Mouse (Mus musculus) midbrain, embryonic 15.5 days (tissue): ENCODE data around the gene Sohlh1. TPM values are rescaled to one million over a fixed set of nuclear protein-coding genes. Genes with fewer than 3 reads are reported as not detected.

Experiments
- ATAC-seq: fragments of 200-750 bp; cut with Nextera tagmentation; replicated peaks from 2 replicates; pipeline ENCODE4 v1.8.0; 2017; ENCODE audit warnings: moderate TSS enrichment
- H3K27ac ChIP-seq: fragments of 300-500 bp; sonication (generic); 2 replicates; pipeline ENCODE4 v1.5.1; 2015; ENCODE audit warnings: mild to moderate bottlenecking, inconsistent platforms
- H3K27me3 ChIP-seq: fragments of 300-500 bp; sonication (generic); replicated peaks from 2 replicates; pipeline ENCODE4 v1.6.1; 2015; ENCODE audit warnings: inconsistent platforms
- H3K36me3 ChIP-seq: fragments of 300-500 bp; sonication (generic); replicated peaks from 2 replicates; pipeline ENCODE4 v1.6.1; 2015; ENCODE audit warnings: inconsistent platforms
- H3K4me1 ChIP-seq: fragments of 300-500 bp; sonication (generic); 2 replicates; pipeline ENCODE4 v1.6.1; 2015; ENCODE audit warnings: inconsistent platforms
- H3K4me2 ChIP-seq: fragments of 300-500 bp; sonication (generic); 2 replicates; pipeline ENCODE4 v1.6.1; 2015; ENCODE audit warnings: inconsistent platforms, mild to moderate bottlenecking, moderate library complexity
- H3K4me3 ChIP-seq: fragments of 300-500 bp; sonication (generic); 2 replicates; pipeline ENCODE4 v1.5.1; 2015; ENCODE audit warnings: mild to moderate bottlenecking, inconsistent platforms
- H3K9ac ChIP-seq: fragments of 300-500 bp; sonication (generic); 2 replicates; pipeline ENCODE4 v1.6.1; 2015; ENCODE audit warnings: mild to moderate bottlenecking, inconsistent platforms
- H3K9me3 ChIP-seq: fragments of 300-500 bp; sonication (generic); 2 replicates; pipeline ENCODE4 v1.6.1; 2016; ENCODE audit warnings: inconsistent platforms
- WGBS: fragments of 180-500 bp; shearing (Covaris S2); methylation state at CpG from one replicate; pipeline ENCODE4 v1.1.7; 2015; ENCODE audit warnings: mixed read lengths; 5-methylcytosine and 5-hydroxymethylcytosine counted together
- polyA plus RNA-seq: library from polyadenylated mRNA; unstranded; fragments of >200 nt; fragmentation: Nextera tagmentation; extraction: Ambion mirVana; gene quantifications from 2 replicates; pipeline ENCODE4 v1.2.1, GENCODE M21; 2015

The Sohlh1 gene
- polyA plus RNA-seq, result not detected in 2 replicates

DNA sequence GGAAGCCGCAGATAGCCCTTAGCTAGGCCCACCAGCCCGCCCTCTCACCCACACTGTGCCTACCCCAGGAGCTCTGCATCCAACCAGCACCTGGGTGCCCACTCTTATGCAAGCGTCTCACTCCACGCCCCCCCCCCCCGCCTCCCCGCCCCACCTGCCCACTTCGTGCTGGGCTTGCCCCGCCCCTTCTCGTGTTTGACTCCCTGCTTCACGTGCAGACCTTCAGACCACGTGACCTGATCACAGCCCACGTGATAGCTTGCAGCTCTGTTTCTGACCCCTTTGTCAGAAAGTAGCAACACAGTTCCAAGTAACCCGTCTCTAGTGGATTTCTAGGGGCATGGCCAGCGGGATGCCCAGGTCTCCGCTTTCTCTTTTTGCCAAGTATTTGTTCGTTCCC is at the start of gene Sohlh1:
Gene Sohlh1 (minus strand): TSS at position 23 of the 400 bp plus-strand sequence.
- WGBS, result 85% methylated on average over 14 of the region's 16 CpGs
- Histone ChIP-seq H3K27ac (no peak within 1 kb of the TSS), H3K4me3 (no peak within 1 kb of the TSS), H3K4me2 (no peak within 1 kb of the TSS), H3K9me3 (no peaks in the 10 kb centered on the region), H3K36me3 (no peaks in the 10 kb centered on the region), H3K4me1 (no peaks in the 10 kb centered on the region), H3K9ac (no peak within 1 kb of the TSS), H3K27me3 (no peaks in the 10 kb centered on the region)
- no peak for ATAC-seq

DNA sequence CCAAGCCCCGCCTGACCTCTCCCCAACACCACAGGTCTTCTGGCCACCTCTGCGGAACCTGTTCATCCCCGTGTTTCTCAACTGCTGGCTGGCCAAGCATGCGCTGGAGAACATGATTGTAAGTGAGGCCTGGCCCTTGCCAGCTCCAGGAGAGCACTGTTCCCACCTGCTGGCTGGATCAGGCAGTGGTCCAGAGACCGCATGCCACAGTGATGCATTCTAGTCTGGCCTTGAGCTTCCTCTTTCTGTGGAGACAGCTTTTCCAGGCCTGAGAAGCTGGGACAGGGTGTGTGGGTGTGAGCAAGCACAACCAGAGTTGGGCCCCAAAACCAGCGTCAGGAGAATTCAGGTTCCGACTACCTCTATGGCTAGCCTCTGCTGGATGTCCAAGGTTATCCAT is 45.4 kb upstream of the Sohlh1 start:
- Histone ChIP-seq H3K9me3 (no peaks in the 10 kb centered on the region), H3K9ac (no peak overlapping the region), H3K27me3 (no peaks in the 10 kb centered on the region), H3K4me3 (no peak overlapping the region), H3K4me1 (no peaks in the 10 kb centered on the region), H3K4me2 (no peak overlapping the region), H3K27ac (no peak overlapping the region), H3K36me3 (no peaks in the 10 kb centered on the region)
- ATAC-seq, result no peak
- 85% methylated on average over 7 of the region's 7 CpGs for WGBS

DNA sequence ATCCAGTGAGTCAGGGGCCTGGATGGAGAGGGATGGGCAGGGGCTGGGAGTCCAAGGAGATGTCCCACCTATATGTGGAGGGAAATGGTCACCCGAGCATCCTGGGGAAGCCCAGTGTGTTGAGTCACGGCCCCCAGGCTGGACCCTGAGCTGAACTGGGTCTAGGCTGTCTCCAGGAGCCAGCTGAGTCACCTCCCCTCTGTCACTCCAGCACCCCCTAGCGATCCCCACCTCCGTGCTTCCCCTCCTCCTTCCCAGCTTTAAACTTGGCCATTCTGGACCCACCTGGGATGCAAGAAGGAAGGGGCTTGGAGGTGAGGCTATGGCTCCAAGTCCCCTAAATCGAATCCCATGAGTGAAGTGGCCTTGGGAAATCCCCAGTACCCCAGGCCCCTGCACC is 41.1 kb upstream of the Sohlh1 start:
- Histone ChIP-seq H3K36me3 (no peaks in the 10 kb centered on the region), H3K4me2 (no peak overlapping the region), H3K27ac (no peak overlapping the region), H3K27me3 (no peaks in the 10 kb centered on the region), H3K9me3 (no peaks in the 10 kb centered on the region), H3K4me3 (no peak overlapping the region), H3K4me1 (no peaks in the 10 kb centered on the region), H3K9ac (no peak overlapping the region)
- no peak for ATAC-seq
- 60% methylated on average over 5 of the region's 5 CpGs for WGBS

DNA sequence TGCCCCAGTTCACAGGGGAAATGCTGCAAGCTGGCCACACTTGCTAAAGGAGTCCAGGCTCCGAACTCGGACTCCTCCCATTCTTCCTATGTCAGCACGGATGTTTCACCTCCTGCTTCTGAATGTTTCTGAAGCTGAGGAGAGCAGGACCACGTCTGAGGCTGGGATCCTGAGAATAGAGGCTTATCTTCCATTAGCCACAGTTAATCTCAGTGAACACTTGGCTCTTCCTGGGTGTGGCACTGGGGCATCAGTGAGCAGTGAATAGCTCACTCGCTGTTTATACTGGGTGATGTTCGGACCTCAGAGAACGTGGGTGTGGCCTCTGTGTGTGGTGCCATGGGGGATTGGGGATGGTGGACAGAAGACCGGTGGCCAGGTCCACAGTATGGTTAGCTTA is 40.2 kb upstream of the Sohlh1 start:
- WGBS, result 72% methylated on average over 8 of the region's 8 CpGs
- no peak for ATAC-seq
- H3K4me1 ChIP-seq, result no peaks in the 10 kb centered on the region

DNA sequence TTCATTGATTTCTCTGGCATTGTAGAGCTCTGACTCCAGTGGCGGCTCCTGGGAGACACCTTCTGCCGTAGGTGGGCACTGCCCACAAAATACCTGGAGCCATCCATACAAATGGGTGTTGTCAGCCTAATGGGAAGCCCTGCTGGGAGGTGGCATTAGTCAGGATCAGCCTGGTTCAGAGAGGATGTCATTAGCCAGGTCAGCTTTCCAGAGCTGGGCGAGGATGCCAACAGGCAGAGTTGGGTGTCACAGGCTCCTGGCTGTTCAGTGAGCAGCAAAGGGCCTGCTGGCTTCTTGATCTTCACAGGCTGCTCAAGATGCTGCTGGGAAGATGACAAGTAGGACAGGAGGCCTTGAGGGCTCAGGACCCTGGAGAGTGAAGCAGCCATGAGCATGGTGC is 37.7 kb upstream of the Sohlh1 start:
- Histone ChIP-seq H3K4me3 (no peak overlapping the region), H3K4me1 (no peaks in the 10 kb centered on the region), H3K27me3 (no peaks in the 10 kb centered on the region), H3K27ac (no peak overlapping the region), H3K36me3 (no peaks in the 10 kb centered on the region), H3K4me2 (no peak overlapping the region), H3K9ac (no peak overlapping the region), H3K9me3 (no peaks in the 10 kb centered on the region)
- 87% methylated on average over 3 of the region's 3 CpGs for WGBS
- ATAC-seq, result no peak

More for the DNA sequence above, 40.2 kb upstream of the Sohlh1 start:
- Histone ChIP-seq H3K27ac (no peak overlapping the region), H3K36me3 (no peaks in the 10 kb centered on the region), H3K4me3 (no peak overlapping the region), H3K4me2 (no peak overlapping the region), H3K9ac (no peak overlapping the region), H3K27me3 (no peaks in the 10 kb centered on the region), H3K9me3 (no peaks in the 10 kb centered on the region)

DNA sequence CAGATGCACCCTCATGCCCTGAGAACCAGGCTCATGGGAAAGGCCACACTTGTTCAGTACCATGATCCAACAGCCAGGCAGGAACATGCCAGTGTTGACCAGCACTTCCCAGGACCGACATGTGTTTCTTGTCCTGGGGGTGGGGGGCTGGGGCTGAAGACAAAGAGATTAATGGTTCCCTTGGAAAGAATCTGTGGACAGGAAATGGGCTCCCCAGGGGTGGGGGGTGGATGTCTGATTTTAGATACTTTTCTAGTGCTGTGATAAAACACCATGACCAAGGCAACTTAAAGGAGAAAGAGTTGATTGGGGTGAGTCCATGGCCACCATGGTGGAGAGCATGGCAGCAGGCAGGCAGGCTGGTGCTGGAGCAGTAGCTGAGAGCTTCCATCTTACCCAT is 35.2 kb upstream of the Sohlh1 start:
- WGBS, result 60% methylated on average over 1 of the region's 1 CpGs
- no peaks in the 10 kb centered on the region for H3K27me3 ChIP-seq

DNA sequence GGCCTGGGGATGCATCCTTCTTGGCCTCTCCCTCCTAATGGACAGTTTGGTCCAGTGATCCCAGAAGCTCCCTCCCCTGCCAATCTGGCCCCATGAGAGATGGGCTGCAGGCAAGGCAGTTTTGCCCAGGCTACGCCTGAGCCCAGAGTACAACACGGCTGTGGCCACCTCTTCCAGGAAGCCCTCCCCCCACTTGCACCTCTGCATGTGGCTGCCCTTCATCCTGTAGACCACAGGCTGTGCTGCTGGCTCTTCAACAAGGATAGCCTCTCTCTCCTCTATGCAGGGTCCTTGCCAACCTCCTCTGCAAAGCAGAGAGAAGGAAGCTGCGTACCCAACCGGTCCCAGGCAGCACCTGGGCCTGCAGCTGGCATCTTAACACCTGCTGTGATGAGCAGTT is 32.0 kb upstream of the Sohlh1 start:
- Histone ChIP-seq H3K4me3 (no peak overlapping the region), H3K36me3 (no peaks in the 10 kb centered on the region), H3K27ac (no peak overlapping the region), H3K9me3 (no peaks in the 10 kb centered on the region), H3K9ac (no peak overlapping the region), H3K4me1 (peaks cover 11% of the 10 kb centered on the region; the same call in 1 of the 2 replicates), H3K27me3 (no peaks in the 10 kb centered on the region), H3K4me2 (0 out of 2 replicates have a peak overlapping the region, but pooled peaks have one; percentile 81)
- ATAC-seq, result no peak
- 88% methylated on average over 4 of the region's 4 CpGs for WGBS

More for the DNA sequence above, 35.2 kb upstream of the Sohlh1 start:
- no peaks in the 10 kb centered on the region for H3K9me3 ChIP-seq
- no peak for ATAC-seq
- no peak overlapping the region for H3K27ac ChIP-seq
- H3K9ac ChIP-seq, result no peak overlapping the region
- peaks cover 10% of the 10 kb centered on the region; the same call in 1 of the 2 replicates for H3K4me1 ChIP-seq
- no peak overlapping the region for H3K4me3 ChIP-seq
- H3K36me3 ChIP-seq, result no peaks in the 10 kb centered on the region
- H3K4me2 ChIP-seq, result no peak overlapping the region

DNA sequence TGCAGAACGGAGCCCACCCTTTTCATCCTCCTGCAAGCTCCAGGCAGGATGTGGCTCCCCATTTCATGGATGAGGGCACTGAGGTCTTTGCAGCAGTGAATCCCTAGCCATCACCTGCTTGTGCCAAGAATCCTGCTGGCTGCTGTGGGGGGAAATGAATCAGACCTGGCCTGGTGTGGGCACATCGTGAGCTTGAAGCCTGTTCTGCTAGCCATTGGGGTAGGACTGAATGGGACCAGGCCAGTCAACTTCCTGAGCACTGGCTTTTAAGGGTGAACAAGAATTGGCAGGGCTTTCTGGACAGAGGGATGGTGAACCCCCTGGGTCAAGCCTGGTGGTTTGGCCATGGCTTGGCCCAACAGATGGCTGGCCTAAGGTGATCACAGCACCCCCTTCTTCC is 31.5 kb upstream of the Sohlh1 start:
- no peaks in the 10 kb centered on the region for H3K27me3 ChIP-seq
- H3K36me3 ChIP-seq, result no peaks in the 10 kb centered on the region
- H3K9ac ChIP-seq, result peak overlapping the region; percentile 70; the same call in 1 of the 2 replicates
- H3K9me3 ChIP-seq, result no peaks in the 10 kb centered on the region
- no peak for ATAC-seq
- H3K4me2 ChIP-seq, result peak overlapping the region; percentile 81
- no peak overlapping the region for H3K27ac ChIP-seq
- H3K4me1 ChIP-seq, result peaks cover 11% of the 10 kb centered on the region; the same call in 1 of the 2 replicates
- WGBS, result 85% methylated on average over 2 of the region's 2 CpGs
- H3K4me3 ChIP-seq, result peak overlapping the region; percentile 63

DNA sequence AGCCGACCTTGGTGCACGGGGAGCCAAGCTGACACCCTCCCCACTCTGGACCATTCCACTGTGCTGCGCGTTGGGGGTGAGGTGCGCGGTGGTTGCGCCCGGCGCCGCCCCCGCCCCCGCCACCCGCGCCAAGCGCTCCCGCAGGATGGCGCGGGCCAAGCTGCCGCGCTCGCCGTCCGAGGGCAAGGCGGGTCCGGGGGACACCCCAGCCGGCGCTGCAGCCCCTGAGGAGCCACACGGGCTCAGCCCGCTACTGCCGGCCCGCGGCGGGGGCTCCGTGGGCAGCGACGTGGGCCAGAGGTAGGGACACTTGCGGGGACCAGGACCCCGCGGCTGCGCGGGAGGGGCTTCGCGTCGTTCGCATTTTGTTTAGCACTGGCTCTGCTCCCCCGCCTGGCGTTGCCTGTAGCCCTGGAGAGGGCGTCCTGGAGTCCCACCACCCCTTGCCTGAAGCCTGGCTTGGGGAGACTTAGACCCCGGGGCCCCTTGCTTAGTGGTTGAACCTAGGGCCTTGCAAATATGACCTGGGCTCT is 30.8 kb upstream of the Sohlh1 start:
- peak; percentile 87 for ATAC-seq
- Histone ChIP-seq H3K27ac (0 out of 2 replicates have a peak overlapping the region, but pooled peaks have one; percentile 31), H3K4me2 (peak overlapping the region; percentile 81), H3K4me1 (peaks cover 11% of the 10 kb centered on the region; the same call in 1 of the 2 replicates), H3K9ac (peak overlapping the region; percentile 70), H3K27me3 (no peaks in the 10 kb centered on the region), H3K36me3 (no peaks in the 10 kb centered on the region), H3K4me3 (peak overlapping the region; percentile 63), H3K9me3 (no peaks in the 10 kb centered on the region)
- WGBS, result 2% methylated on average over 49 of the region's 49 CpGs

DNA sequence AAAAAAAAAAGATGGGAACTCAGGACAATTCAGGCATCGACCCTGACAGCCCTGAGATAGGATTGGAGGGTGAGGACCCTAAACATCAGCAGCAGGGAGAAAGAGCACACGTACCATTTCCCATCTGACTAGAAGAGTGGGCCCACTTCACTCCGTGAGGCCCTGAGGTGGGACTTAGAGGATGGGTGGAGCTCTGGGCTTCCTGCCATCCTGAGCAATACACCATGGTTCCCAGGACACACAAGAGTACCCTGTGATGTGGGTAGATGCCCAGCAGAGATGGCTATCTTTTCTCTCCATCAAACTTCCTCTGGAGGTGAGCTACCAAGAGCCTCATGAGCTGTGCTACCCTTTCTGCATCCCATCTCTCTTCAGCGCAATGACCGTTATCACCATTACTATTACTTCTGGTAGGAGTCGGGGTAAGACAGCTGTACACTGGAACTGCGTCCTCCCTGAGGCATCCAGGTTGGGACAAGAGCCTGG is 30.2 kb upstream of the Sohlh1 start:
- 17% methylated on average over 7 of the region's 7 CpGs for WGBS
- Histone ChIP-seq H3K27me3 (no peaks in the 10 kb centered on the region), H3K9me3 (no peaks in the 10 kb centered on the region), H3K36me3 (no peaks in the 10 kb centered on the region), H3K4me1 (peaks cover 11% of the 10 kb centered on the region; the same call in 1 of the 2 replicates), H3K27ac (no peak overlapping the region), H3K4me3 (peak overlapping the region; percentile 63), H3K9ac (peak overlapping the region; percentile 70), H3K4me2 (peak overlapping the region; percentile 81)
- ATAC-seq, result peak; percentile 24; the same call in 1 of the 2 replicates

DNA sequence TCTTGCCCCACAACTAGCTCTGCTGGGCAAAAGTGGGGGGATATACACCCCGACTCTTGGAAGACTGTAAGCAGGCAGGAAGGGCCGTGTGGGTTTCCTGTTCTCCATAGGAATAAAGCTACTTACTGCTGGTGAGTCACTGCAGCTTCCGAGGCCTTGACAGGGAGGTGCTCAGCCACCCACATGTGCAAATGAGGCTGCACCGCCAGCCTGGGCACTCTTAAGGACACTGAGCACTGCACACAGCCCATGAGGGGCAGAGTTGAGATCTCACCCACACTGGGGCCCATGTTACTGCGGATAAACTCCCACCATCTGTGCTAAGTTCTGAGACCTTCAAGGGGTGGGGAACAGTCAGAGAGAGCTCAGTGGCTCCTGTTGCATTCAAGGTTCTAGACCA is 19.6 kb upstream of the Sohlh1 start:
- WGBS, result 64% methylated on average over 5 of the region's 5 CpGs
- H3K4me3 ChIP-seq, result no peak overlapping the region
- H3K4me1 ChIP-seq, result peaks cover 16% of the 10 kb centered on the region
- H3K9me3 ChIP-seq, result no peaks in the 10 kb centered on the region
- H3K27me3 ChIP-seq, result peaks cover 13% of the 10 kb centered on the region
- no peaks in the 10 kb centered on the region for H3K36me3 ChIP-seq
- H3K4me2 ChIP-seq, result no peak overlapping the region
- no peak overlapping the region for H3K27ac ChIP-seq
- H3K9ac ChIP-seq, result no peak overlapping the region
- no peak for ATAC-seq

DNA sequence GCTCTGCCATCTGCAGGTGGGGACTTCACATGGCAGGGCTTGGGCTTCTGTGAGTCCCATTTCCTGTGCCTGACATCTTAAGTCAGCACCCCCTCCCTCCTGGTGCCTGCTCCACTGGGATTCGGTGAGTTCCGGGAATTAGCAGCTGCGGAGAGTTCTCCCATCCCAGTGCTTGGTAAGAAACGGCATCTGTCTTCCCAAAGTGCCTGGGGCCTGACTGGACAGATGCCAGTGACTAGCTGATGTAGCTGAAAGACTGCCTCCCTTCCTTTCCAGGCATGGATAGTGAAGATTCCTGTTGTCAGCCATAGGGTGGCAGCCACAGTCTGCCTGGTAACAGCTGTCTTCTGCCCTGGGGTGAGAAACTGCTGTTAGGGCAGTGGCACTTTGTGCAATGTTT is 18.4 kb upstream of the Sohlh1 start:
- peaks cover 13% of the 10 kb centered on the region for H3K27me3 ChIP-seq
- 0 out of 2 replicates have a peak, but pooled peaks have one; percentile 49 for ATAC-seq
- H3K4me2 ChIP-seq, result 0 out of 2 replicates have a peak overlapping the region, but pooled peaks have one; percentile 1
- no peaks in the 10 kb centered on the region for H3K9me3 ChIP-seq
- no peak overlapping the region for H3K9ac ChIP-seq
- WGBS, result 12% methylated on average over 4 of the region's 4 CpGs
- no peak overlapping the region for H3K27ac ChIP-seq
- H3K36me3 ChIP-seq, result no peaks in the 10 kb centered on the region
- peaks cover 16% of the 10 kb centered on the region for H3K4me1 ChIP-seq
- no peak overlapping the region for H3K4me3 ChIP-seq

DNA sequence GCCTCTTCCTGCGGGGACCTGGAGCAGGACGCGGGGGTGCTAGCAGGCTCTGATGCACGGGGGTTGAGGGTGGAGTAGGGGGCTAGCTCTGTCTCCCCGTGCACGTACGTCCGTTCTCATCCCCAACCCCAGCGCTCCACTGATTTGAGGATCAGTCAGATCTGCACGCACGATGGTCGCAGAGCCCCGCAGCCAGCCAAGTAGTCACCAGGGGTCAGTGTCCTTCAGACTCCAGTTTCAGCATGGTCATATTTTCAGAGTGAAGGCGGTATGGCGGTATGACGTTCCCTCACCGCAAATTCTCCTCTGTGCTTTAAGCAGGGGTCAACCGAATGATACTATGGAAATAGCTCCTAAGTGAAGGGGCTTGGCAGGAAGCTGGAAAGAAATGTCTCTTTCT is 17.2 kb upstream of the Sohlh1 start:
- Histone ChIP-seq H3K4me1 (peaks cover 16% of the 10 kb centered on the region), H3K4me2 (peak overlapping the region; percentile 90), H3K4me3 (peak overlapping the region; percentile 51), H3K27me3 (peaks cover 13% of the 10 kb centered on the region), H3K36me3 (no peaks in the 10 kb centered on the region), H3K9ac (peak overlapping the region; percentile 31; the same call in 1 of the 2 replicates), H3K27ac (no peak overlapping the region), H3K9me3 (no peaks in the 10 kb centered on the region)
- ATAC-seq, result no peak
- WGBS, result 4% methylated on average over 18 of the region's 18 CpGs
